Mouse (Mus musculus) embryonic fibroblast, embryonic 13.5 days (primary cell): ENCODE measurements around the gene G430095P16Rik.

Source experiments
- CTCF ChIP-seq: IDR thresholded peaks from 2 replicates; pipeline ENCODE4 v1.5.1; 2011; ENCODE audit warnings: mild to moderate bottlenecking, control low read depth, low read length, moderate library complexity, borderline replicate concordance; ENCODE audit not compliant: insufficient read depth
- POLR2A ChIP-seq: IDR thresholded peaks from 2 replicates; pipeline ENCODE4 v1.6.1; 2011; ENCODE audit warnings: low read depth, mild to moderate bottlenecking, control low read depth, low read length, moderate library complexity

GRCm38 (mm10) chr8:84708071-84708541 lies 14.7 kb upstream of the G430095P16Rik start:
- TF ChIP-seq POLR2A, result no peak
- TF ChIP-seq CTCF, result no peak
